Mouse (Mus musculus) embryonic fibroblast, embryonic 13.5 days (primary cell): ENCODE data around the gene Mylpf.
A peak's percentile ranks its signal among the peaks of the same experiment; 100 is the strongest.

Experiments
- CTCF ChIP-seq: IDR thresholded peaks from 2 replicates; pipeline ENCODE4 v1.5.1; 2011; ENCODE audit warnings: mild to moderate bottlenecking, control low read depth, low read length, moderate library complexity, borderline replicate concordance; ENCODE audit not compliant: insufficient read depth
- POLR2A ChIP-seq: IDR thresholded peaks from 2 replicates; pipeline ENCODE4 v1.6.1; 2011; ENCODE audit warnings: low read depth, mild to moderate bottlenecking, control low read depth, low read length, moderate library complexity

DNA sequence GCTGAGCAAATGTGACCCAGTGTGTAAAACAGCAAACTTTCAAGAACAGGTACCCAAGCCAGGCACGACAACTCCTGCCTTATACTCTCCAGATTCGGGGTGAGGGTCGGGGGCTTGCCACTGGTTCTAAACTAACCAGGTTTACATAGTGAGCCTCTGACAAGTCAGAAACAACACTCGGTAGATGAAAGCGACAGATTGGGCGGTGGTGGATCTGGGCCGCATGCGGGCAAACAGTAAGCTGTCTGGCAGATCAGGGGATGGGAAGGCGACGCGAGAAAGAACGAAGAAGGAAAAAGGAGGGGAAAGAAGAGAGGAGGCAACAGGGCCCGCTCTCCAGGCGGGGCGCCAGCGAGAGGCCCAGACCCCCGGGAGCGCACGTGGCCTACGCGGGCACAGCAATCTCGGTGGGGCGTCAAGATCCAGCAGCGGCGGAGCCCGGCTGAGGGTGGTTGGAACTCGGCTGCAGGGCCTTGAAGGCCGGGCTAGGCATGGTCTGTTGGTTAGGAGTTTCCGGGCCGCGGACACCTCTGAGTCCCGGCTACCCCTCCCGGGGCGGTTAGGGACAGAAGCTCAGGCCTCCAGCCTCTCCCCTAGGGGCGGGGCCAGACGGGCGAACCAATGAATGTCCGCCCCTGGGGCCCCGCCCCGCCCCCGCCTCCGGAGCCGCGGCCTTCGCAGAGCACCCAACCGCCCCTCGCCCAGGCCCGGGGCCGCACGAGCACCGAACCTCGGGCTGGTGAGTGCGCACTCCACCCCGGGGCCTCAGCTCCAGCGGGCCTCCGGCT lies 35.4 kb downstream of the Mylpf start, which contains the start of gene Zfp771:
- no peak for TF ChIP-seq CTCF
- peak; percentile 85 for TF ChIP-seq POLR2A
